Mouse (Mus musculus) kidney, embryonic 14.5 days (tissue): ENCODE results near the gene Rchy1. TPM values are rescaled to one million over a fixed set of nuclear protein-coding genes. Genes with fewer than 3 reads are reported as not detected.
A peak's percentile ranks its signal among the peaks of the same experiment; 100 is the strongest.

ENCODE experiments used
- ATAC-seq: fragments of 200-750 bp; cut with Nextera tagmentation; 2 replicates; pipeline ENCODE4 v1.8.0; 2017; ENCODE audit warnings: moderate number of reproducible peaks, mild to moderate bottlenecking, moderate TSS enrichment, moderate library complexity; ENCODE audit not compliant: low FRiP score, low TSS enrichment
- H3K27ac ChIP-seq: fragments of 300-500 bp; sonication (generic); 2 replicates; pipeline ENCODE4 v1.5.1; 2014; ENCODE audit warnings: low read depth, mild to moderate bottlenecking, low read length, moderate library complexity, mixed read lengths
- H3K27me3 ChIP-seq: fragments of 300-500 bp; sonication (generic); 2 replicates; pipeline ENCODE4 v1.6.1; 2014; ENCODE audit warnings: mild to moderate bottlenecking, low read length; ENCODE audit not compliant: control insufficient read depth, insufficient read depth
- H3K36me3 ChIP-seq: fragments of 300-500 bp; sonication (generic); 2 replicates; pipeline ENCODE4 v1.6.1; 2014; ENCODE audit warnings: low read length, mixed read lengths; ENCODE audit not compliant: control insufficient read depth, insufficient read depth
- H3K4me1 ChIP-seq: fragments of 300-500 bp; sonication (generic); 2 replicates; pipeline ENCODE4 v1.6.1; 2014; ENCODE audit warnings: low read length, mixed read lengths; ENCODE audit not compliant: control insufficient read depth, insufficient read depth
- H3K4me2 ChIP-seq: fragments of 300-500 bp; sonication (generic); replicated peaks from 2 replicates; pipeline ENCODE4 v1.6.1; 2014; ENCODE audit warnings: low read depth, mild to moderate bottlenecking, low read length
- H3K4me3 ChIP-seq: fragments of 300-500 bp; sonication (generic); 2 replicates; pipeline ENCODE4 v1.5.1; 2014; ENCODE audit warnings: mild to moderate bottlenecking, low read length
- H3K9ac ChIP-seq: fragments of 300-500 bp; sonication (generic); 2 replicates; pipeline ENCODE4 v1.6.1; 2014; ENCODE audit warnings: low read depth, mild to moderate bottlenecking, low read length, moderate library complexity
- H3K9me3 ChIP-seq: fragments of 300-500 bp; sonication (generic); 2 replicates; pipeline ENCODE4 v1.6.1; 2016; ENCODE audit warnings: low read length; ENCODE audit not compliant: control insufficient read depth
- WGBS: fragments of 180-500 bp; shearing (Covaris S2); extraction: QIAGEN DNeasy Blood & Tissue Kit; methylation state at CpG from one replicate; pipeline ENCODE4 v1.1.7; 2014; 5-methylcytosine and 5-hydroxymethylcytosine counted together
- polyA plus RNA-seq: library from polyadenylated mRNA; unstranded; fragments of >200 nt; fragmentation: Nextera tagmentation; extraction: Ambion mirVana; gene quantifications from 2 replicates; pipeline ENCODE4 v1.2.1, GENCODE M21; 2014

Rchy1 gene
- polyA plus RNA-seq, 1 experiment from 2014 or later, result 56.9 TPM

DNA sequence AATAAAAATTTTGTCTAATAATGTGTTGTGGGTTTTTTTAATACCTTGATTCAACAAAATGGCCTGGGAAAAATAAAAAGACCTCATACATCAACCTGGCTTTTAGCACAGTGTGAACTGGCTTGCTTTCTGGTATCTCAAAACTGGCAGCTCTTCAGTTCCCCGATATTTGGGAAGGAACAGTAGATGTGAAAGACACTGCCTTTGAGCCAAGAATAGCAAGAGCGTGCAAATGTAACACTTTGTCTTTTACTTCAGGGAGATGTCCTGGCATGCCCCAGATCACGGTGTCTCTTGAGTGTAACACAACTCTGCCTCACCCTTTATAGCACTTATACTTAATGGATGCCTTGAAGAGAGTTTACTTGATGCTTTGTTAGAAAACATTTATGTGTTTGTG, 9.2 kb upstream of the Rchy1 start:
- no peak for ATAC-seq
- Histone ChIP-seq H3K4me1 (no peaks in the 10 kb centered on the region), H3K27ac (no peak overlapping the region), H3K27me3 (no peaks in the 10 kb centered on the region), H3K4me3 (no peak overlapping the region), H3K36me3 (0 out of 2 replicates have a peak, but pooled peaks cover 5% of the 10 kb centered on the region), H3K9me3 (no peaks in the 10 kb centered on the region), H3K4me2 (no peak overlapping the region), H3K9ac (no peak overlapping the region)
- WGBS, result 88% methylated on average over 3 of the region's 3 CpGs

DNA sequence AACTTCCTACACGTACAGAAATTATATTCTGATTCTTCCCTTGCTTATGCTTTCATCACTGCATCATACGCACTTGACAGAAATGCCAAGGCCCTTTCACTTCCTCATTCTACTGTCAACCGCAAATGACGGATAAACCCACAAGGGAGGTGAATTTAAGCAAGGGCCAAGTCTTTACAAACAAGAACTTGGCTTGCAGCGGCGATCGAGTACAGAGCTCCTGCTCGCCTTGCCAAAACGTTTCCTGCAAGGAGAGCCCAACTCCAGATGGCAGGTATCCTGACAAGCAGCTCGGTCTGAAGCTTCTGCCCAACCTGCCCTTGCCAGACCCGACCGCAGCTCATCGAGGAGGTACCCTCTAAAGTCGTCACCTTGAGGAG, 619 bp downstream of the Rchy1 start:
- Histone ChIP-seq H3K4me1 (peaks cover 15% of the 10 kb centered on the region), H3K9me3 (no peaks in the 10 kb centered on the region), H3K4me2 (peak overlapping the region; percentile 69), H3K27ac (peak overlapping the region; percentile 95), H3K36me3 (peaks cover 6% of the 10 kb centered on the region), H3K4me3 (peak overlapping the region; percentile 71), H3K9ac (peak overlapping the region; percentile 80), H3K27me3 (no peaks in the 10 kb centered on the region)
- WGBS, result 0% methylated on average over 14 of the region's 14 CpGs
- no peak for ATAC-seq

DNA sequence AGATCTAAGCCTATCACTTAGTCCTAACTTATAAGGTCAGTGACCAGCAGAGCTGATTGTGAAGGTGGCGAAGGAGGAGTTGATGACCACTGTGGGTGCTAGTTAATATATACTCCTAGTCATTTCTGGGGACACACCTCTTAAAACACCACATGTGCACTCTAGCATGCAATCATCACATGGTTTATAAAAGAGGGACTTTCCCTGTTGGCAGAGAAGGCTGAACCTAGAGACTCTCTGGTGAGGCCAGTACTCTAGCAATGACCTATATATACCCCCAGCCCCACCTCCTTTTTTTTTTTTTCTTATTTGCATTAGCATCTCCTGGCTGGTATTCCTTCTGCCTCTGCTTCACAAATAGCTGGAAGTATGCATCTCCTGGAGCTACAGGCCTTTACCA, 1.5 kb downstream of the Rchy1 start:
- Histone ChIP-seq H3K9me3 (no peaks in the 10 kb centered on the region), H3K4me2 (peak overlapping the region; percentile 69), H3K4me1 (peaks cover 15% of the 10 kb centered on the region), H3K27ac (peak overlapping the region; percentile 95; the same call in 1 of the 2 replicates), H3K4me3 (peak overlapping the region; percentile 71), H3K27me3 (no peaks in the 10 kb centered on the region), H3K9ac (peak overlapping the region; percentile 80; the same call in 1 of the 2 replicates), H3K36me3 (peaks cover 14% of the 10 kb centered on the region)
- no peak for ATAC-seq
- WGBS, result 79% methylated on average over 1 of the region's 1 CpGs

DNA sequence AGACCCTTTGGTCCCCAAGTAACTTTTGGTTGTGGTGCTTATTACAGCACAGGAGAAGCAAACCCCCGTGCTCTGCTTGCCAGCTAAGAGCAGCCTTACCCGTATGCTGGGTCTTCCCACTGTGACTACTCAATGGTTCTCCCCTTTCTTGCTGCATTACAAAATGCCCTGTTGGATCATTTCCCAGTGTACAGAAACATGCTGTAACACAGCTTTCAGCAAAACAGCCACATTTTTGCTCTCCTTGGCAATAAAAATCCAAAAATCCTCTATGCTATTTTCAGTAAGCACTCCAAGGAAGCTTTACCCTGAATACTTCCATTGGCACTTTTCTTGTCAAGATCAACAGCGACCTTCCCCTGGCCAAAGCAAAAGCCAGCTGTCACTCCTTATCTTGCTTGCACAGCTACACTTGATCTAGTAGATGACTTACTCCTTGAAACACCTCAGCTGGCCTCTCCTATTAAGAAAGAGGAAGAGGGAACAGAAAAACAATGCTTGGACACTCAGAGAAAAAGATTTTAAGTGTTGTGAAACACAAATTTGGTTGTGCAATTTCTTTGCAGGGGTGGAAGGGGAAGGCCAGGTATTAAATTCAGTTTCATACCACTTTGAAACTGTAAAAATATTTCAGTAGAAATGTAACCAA, 2.1 kb downstream of the Rchy1 start:
- no peak overlapping the region for H3K27ac ChIP-seq
- WGBS, result 65% methylated on average over 3 of the region's 3 CpGs
- peaks cover 17% of the 10 kb centered on the region for H3K36me3 ChIP-seq
- peak overlapping the region; percentile 71 for H3K4me3 ChIP-seq
- peak overlapping the region; percentile 69 for H3K4me2 ChIP-seq
- no peaks in the 10 kb centered on the region for H3K9me3 ChIP-seq
- peaks cover 15% of the 10 kb centered on the region for H3K4me1 ChIP-seq
- ATAC-seq, result no peak
- no peaks in the 10 kb centered on the region for H3K27me3 ChIP-seq
- H3K9ac ChIP-seq, result no peak overlapping the region; the same call in 1 of the 2 replicates

DNA sequence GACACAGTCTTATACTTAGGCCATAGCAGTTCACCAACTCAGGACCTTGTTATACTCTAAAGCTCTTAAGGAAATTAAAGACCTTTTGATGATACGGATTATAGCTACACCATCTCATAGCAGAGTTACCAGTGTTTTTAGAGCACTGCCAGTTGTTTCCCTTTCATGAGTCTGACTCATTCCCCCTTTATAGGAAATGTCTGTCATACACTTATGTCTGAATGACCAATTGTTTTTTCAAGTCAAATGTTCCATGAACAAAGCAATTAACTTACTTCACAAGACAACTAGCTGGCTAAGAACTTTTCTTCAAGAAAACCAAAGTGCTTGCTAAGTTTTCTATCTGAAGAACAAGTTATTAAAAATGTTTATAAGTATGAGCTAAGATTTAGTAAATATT, 2.9 kb downstream of the Rchy1 start:
- H3K27me3 ChIP-seq, result no peaks in the 10 kb centered on the region
- 87% methylated on average over 1 of the region's 1 CpGs for WGBS
- H3K9ac ChIP-seq, result no peak overlapping the region
- no peaks in the 10 kb centered on the region for H3K9me3 ChIP-seq
- H3K4me1 ChIP-seq, result peaks cover 15% of the 10 kb centered on the region
- H3K4me2 ChIP-seq, result no peak overlapping the region
- H3K27ac ChIP-seq, result no peak overlapping the region
- H3K36me3 ChIP-seq, result peaks cover 20% of the 10 kb centered on the region
- H3K4me3 ChIP-seq, result no peak overlapping the region
- ATAC-seq, result no peak

DNA sequence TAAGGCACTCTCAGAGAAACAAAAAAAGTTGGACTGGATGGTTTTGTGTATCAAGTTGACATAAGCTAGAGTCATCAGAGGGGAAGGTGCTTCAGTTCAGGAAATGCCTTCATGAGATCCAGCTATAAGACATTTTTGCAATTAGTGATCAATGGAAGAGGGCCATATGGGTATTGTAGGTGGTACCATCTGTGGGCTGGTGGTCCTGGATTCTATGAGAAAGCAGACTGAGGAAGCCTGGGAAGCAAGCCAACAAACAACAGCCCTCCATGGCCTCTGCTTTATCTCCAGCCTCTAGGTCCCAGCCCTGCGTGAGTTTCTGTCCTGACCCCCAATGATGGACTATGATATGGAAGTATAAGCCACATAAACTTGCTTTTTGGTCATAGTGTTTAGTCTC, 3.8 kb downstream of the Rchy1 start:
- ATAC-seq, result no peak
- no peak overlapping the region for H3K4me2 ChIP-seq
- peaks cover 26% of the 10 kb centered on the region for H3K36me3 ChIP-seq
- no peak overlapping the region for H3K4me3 ChIP-seq
- H3K9me3 ChIP-seq, result no peaks in the 10 kb centered on the region
- H3K27ac ChIP-seq, result no peak overlapping the region
- peaks cover 15% of the 10 kb centered on the region for H3K4me1 ChIP-seq
- no peaks in the 10 kb centered on the region for H3K27me3 ChIP-seq
- WGBS, result 80% methylated on average over 1 of the region's 1 CpGs
- no peak overlapping the region for H3K9ac ChIP-seq

DNA sequence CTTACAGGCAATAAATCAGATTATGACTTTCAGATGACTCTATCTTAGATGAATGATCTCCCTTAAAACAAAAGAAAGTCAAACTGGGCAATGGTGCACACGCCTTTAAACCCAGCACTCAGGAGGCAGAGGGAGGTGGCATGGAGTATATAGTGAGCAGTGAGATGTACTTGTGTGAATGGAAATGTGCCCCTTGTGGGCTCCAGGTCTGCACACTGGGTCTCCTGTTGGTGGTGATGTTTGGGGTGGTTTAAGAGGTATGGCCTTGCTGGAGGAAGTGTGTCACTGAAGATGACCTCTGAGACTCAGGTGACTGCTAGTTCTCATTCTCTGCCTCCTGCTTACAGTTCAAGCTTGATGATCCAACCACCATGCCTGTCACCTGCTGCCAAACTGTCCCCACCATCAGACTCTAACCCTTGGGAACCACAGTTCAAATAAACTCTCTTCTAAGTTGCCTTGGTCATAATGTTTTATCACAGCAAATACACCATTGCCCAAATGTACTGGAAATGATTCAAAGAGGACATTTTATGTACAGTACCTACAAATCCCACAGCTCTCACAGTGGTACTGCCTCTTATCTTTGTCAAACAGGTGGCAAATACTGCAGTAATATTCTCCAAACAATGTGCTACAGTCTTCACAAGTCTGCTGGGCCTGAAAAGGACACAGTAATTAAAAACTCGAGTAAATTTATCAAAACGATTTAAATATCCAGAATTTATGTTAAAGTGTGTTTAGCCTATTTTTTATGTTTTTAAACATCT, 5.7 kb downstream of the Rchy1 start:
- Histone ChIP-seq H3K4me3 (no peak overlapping the region), H3K9me3 (no peaks in the 10 kb centered on the region), H3K4me2 (no peak overlapping the region), H3K9ac (no peak overlapping the region), H3K27ac (no peak overlapping the region), H3K36me3 (peaks cover 40% of the 10 kb centered on the region), H3K27me3 (no peaks in the 10 kb centered on the region), H3K4me1 (peaks cover 15% of the 10 kb centered on the region)
- 92% methylated on average over 3 of the region's 3 CpGs for WGBS
- ATAC-seq, result no peak

DNA sequence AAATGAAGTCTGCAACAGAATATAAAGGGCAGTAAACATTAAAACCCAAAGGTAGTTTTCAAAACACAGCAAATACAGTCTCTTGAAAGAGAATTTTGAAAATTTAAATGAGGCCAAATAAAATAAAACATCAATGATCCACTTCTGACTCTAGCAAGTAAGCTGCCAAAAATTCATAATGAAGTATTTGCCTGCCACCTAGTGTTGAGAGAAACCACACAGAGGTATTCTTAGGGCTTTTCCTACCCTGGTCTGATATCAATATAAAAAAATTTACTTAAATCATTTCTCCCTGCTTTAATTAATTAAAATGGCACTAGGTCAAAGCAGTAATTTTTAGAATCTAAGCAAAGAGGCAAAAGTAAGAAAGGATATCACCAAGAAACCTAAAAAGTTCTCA, 11.5 kb downstream of the Rchy1 start:
- Histone ChIP-seq H3K36me3 (peaks cover 69% of the 10 kb centered on the region), H3K4me2 (no peak overlapping the region), H3K9me3 (no peaks in the 10 kb centered on the region), H3K27ac (no peak overlapping the region), H3K4me1 (no peaks in the 10 kb centered on the region), H3K27me3 (no peaks in the 10 kb centered on the region), H3K4me3 (no peak overlapping the region), H3K9ac (no peak overlapping the region)
- no peak for ATAC-seq

DNA sequence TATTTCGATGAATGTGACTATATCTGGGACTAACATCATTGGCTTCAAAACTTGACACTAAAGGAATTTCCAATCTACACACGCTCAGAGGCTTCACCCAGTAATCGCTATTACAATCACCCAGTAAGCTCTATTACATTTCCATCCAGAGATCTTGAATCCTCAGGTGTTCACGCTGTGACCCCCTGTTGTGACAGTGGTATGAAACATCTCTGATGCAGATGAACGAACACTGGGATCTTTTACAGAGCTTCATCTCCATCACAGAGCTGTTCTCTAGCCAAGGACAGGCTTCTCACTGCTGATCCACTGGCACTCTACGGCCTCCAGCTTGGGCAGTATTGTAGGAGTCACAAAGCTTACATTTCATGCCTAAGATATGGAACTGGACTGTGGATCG, 13.4 kb downstream of the Rchy1 start:
- ATAC-seq, result no peak
- Histone ChIP-seq H3K9me3 (no peaks in the 10 kb centered on the region), H3K4me2 (no peak overlapping the region), H3K27me3 (no peaks in the 10 kb centered on the region), H3K36me3 (peaks cover 60% of the 10 kb centered on the region), H3K4me3 (no peak overlapping the region), H3K9ac (no peak overlapping the region), H3K27ac (no peak overlapping the region), H3K4me1 (no peaks in the 10 kb centered on the region)
- 90% methylated on average over 7 of the region's 7 CpGs for WGBS
